Mouse (Mus musculus): ENCODE data around the gene Cstad.

- no peak for TF ChIP-seq POLR2A (IDR thresholded peaks at IDR 0.05; ENCODE audit: low read depth, low read length)
- no peak for TF ChIP-seq CTCF (IDR thresholded peaks at IDR 0.05; ENCODE audit: extremely low read depth, insufficient read length, insufficient replicate concordance, low read depth, low read length)
Measured at GRCm38 (mm10) chr2:30603731-30604130, 8.9 kb downstream of the Cstad start.
